Mouse (Mus musculus): ENCODE data around the gene Ppp3r2.

The Ppp3r2 gene

DNA sequence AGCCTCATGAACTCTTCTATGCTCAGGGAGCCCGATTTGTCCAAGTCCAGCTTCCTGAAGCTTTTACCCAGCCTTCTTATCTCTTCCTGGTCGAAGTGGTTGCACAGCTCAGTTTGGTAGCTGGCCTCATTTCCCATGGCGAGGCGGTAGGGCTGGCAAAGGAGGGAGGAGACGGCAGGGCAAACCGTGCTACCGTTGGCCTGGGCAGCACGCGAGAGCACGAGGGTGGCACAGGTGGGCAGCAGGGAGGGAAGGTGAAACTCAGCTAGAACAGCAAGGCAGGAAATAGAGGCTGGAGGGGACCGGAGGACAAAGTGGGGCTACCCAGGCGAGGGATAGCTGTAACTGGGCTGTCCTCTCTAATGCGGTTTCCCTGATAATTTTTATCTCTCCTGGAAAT, at the start of gene Ppp3r2:
Gene Ppp3r2, minus strand, starts transcription at position 213 of the 400 bp plus-strand sequence.
- DNase-seq, result no peak

GRCm38 (mm10) chr4:49729326-49729725, 47.5 kb upstream of the Ppp3r2 start:
- no peak for DNase-seq

- DNase-seq, result no peak
Measured at GRCm38 (mm10) chr4:49723908-49724307, 42.1 kb upstream of the Ppp3r2 start.

GRCm38 (mm10) chr4:49691405-49692194, 9.8 kb upstream of the Ppp3r2 start:
- no peak for DNase-seq

DNA sequence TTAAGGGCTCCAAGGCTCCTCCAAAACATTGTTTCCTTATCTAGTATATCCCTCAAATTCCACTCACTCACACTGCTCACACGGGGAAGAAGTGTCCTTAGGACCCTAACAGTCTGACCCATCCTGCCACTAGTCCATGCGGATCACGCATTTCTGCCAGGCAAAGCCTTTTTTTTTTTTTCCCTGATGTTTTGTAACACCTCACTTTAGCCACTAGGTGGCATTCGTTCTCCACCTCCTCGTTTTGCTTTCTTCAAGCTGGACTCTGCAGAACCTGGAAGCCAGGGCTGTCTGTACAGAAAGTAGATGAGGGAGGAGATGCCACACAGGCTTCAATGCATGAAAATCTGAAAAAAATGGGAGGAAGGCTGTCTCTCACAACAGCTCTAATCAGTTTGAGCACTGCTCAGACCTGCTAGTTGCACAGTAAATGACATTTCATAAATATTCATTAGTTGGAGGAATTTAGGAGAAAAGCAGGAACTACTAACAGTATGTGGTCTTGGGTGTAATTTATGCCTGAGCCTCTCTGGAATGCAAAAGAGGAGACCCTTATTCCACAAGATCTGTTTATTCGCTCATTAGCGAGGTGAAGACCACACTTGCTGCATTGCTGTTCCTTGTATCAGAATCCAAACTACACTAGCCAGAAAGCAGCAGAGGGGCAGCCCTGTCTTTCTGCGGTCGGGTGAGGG, 6.9 kb upstream of the Ppp3r2 start:
- peak; percentile 46 to 62 for DNase-seq

GRCm38 (mm10) chr4:49680171-49680875, 1.5 kb downstream of the Ppp3r2 start:
- no peak for DNase-seq

DNA sequence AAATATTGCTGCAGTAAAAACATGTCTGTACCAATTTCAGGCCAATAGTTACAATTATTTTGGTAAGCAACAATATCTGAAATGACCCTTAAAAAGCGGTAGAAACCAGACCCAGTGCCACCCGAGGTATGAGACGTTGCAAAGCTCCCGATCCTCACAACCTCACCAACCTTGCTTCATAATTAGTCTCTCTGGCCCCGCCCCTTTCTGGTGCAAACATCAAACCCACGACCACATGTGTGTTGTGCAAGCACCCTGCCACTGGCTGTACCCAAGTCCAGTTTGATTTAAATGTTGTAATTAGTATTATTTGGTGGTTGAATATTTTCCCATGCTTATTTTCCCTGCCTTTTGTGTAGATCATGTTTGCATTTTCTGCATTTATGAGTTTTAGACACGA, 5.0 kb downstream of the Ppp3r2 start:
- DNase-seq, result no peak

DNA sequence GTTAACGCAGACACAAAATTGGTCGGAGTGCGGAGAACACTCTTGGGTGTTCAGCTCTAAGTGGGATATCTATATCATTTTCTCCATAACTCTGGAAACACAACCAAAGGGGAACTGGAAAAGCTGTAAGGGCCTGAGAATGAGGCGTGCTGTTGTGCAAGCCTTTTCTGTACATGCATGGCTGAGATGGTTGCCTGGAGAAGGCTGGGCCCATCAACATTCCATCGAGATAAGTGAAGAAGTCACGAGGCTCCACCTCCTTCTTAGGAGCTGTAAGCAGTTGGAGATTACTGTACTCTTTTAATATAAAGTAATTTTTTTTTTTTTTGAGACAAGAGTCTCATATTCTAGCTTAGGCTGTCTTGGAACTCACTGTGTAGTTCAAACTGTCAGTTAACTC, 5.8 kb downstream of the Ppp3r2 start:
- DNase-seq, result no peak

- DNase-seq, result no peak
Measured at GRCm38 (mm10) chr4:49664850-49665249, 17.0 kb downstream of the Ppp3r2 start.

DNA sequence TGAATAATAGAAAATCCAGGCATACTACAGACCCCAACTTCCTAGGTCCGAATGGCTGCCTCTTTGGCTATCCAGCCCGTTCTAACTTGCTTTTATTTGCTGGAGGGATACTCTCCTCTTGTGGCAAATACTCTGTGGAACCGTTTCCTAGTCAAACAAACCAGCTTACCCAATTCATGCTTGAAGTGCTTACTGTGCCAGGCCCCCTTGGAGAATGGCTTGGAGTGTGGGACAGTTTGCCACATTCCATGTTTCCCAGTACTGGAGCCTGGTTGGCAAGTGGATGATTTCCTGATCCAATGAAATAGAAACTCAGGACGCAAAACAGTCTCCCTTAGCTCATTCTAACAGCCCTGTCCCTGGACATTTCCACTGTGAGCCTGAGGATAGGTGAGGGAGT, 19.6 kb downstream of the Ppp3r2 start:
- DNase-seq, result no peak

- no peak for DNase-seq
Measured at GRCm38 (mm10) chr4:49661664-49662063, 20.2 kb downstream of the Ppp3r2 start.

GRCm38 (mm10) chr4:49659421-49659820, 22.4 kb downstream of the Ppp3r2 start:
- DNase-seq, result no peak

DNA sequence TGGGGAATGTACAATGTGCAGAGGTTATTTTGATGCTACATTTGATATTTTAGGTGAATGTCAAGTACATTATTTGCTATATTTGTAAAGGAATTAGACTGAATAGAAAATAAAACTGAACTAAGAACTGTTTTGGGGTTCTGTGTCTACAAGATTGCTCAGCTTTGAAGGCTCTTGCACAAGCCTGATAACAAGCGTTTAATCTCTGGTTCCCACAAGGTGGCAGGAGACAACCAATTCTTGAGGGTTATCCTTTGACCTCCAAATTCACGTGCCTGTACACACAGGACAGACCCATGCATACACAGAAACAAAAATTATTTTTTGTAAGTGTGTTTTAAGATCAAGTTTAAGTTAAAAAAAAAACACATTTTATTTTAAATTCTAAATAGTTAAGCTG, 41.9 kb downstream of the Ppp3r2 start:
- no peak for DNase-seq

DNA sequence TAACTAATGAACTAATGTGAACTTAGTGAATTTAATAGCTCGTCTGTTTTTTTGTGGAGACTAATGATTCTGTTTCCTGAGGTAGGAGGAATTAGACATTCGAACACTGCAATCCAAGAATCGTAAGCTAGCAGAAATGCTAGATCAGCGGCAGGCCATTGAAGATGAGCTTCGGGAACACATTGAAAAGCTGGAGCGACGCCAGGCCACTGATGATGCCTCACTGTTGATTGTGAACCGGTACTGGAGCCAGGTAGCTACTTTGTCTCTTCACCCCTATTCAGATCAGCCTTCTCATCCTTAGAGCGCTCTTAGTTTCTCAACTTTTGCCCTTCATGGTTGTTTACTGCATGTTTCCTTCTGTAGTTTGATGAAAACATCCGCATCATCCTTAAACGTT, 44.0 kb downstream of the Ppp3r2 start:
- DNase-seq, result peak in 1 of 2 experiments; percentile 51

DNA sequence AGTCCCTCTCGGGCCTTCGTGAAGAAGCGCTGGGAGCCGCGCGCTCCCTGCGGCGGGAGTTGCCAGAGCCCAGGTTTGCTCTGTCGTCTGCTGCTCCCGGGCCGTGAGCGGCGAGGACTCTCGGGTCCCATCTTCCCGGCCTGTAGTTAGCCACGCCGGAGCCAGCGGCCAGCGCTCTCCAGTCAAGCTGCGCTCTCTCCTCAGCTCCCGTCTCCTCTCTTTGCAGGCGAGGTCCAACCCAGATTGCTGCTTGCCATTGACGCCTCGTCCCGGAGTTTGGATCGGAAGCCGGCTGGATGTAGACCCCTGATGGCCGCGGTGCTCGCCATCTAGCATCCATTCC, 49.7 kb downstream of the Ppp3r2 start:
- DNase-seq, result no peak

GRCm38 (mm10) chr4:49631319-49632138, 50.3 kb downstream of the Ppp3r2 start, which contains the start of gene Rnf20:
Gene Rnf20, plus strand, starts transcription at chr4:49632006.
- peak; percentile 95 to 97 for DNase-seq

DNA sequence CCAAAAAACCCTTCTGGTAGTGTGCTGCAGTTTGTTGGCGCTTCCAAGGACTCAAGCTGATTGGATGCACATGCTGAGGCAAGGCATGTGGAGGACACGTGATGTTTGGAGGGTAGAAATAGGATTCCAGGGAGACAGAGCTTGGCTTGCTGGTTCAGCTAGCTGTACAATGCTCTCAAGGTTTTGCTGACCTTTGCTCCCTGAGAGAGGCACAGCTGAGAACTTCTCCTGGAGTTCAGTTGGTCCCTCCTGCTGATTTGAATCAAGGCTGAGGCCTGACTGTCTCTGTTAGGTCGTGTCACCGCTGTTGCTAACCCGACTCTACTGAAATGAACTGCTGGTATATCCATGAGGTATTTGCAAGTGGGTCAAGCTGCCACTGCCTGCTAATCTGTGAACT, 52.9 kb downstream of the Ppp3r2 start:
- no peak for DNase-seq

Measured in cerebellum, postnatal 25 days (tissue).